Mouse (Mus musculus) CD4-positive helper T cell, adult 2 months (primary cell): ENCODE measurements around the gene Erich4.

Source experiments
- DNase-seq: peaks from one replicate; pipeline ENCODE4 v3.0.0-alpha.2; 2012; ENCODE audit warnings: low read depth, missing footprints, low spot score

Gene Erich4

DNA sequence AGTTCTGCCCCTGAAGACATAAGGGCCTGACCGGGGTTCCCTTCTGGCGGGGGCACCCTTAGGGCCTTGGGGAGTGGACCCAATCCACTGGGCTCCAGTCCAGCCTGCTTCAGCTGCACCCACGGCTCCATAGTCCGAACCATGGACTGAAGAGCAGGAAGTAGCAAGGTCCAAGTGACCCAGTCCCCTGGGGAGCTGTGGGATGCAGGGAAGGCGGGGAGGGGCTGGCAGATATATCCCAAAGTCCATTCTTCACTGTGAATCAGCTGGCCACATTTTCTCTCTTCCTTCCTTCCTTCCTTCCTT is at the start of gene Erich4:
Erich4 (minus strand) TSS at position 187 of the 306 bp plus-strand sequence.
- no peak for DNase-seq

DNA sequence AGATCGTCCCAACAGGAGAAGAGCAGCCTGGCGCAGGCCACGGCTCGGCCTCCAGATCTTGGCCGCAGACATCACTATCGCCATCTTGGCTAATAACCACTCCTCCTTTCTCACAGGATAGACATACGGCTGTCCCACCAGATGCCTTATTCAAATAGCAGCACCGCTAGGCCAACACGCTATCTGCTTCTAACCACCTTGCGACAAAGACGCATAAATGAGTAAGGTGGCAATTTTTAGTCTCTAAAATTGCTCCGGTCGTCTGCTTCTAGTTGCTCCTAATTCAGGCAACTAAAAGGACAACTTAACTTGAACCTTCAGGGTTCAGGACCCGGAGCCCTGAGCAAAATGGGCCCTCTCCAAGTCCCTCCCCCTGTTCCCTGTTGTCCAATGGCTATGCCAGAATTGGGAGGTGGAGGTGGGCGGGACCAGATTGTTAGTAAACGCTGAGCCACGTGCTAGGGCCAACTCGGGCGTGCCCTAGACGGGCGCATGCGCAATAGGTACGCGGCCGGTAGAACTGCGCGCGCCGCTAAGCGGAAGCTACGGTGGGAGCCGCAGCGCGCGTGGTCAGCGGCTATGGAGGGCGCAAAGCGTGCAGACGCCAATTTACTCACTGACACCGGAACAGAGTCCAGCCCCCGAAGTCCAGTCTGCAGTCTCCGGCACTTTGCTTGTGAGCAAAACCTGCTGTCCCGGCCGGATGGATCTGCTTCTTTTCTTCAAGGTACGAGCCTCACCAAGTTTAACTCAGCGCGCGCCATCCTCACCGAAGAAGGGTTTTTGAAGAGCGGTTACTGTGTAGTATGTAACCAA is 43.2 kb upstream of the Erich4 start, which contains the start of the genes Bckdha and Exosc5:
Bckdha (minus strand) TSS at position 325 of the 816 bp plus-strand sequence.
Exosc5 (plus strand) TSS at position 508 of the 816 bp plus-strand sequence.
- DNase-seq = peak; percentile 99

DNA sequence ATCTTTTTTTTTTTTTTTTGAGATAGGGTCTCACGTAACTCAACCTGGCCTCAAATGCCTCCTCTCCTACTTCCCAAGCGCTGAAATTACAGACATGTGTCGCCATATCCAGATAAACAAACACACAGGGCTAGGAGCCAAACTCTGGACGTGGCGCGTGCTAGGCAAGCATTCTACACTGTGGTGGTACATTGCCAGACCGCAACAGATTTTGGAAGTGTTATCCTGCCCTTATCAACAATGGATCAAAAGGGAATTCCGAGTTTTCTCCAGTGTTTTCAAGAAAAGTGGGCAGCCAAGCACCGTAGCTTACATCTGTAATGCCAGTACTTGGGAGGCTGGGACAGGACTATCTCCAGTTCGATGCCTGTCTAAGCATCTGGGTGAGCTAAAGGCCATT is 42.1 kb upstream of the Erich4 start:
- DNase-seq = no peak

DNA sequence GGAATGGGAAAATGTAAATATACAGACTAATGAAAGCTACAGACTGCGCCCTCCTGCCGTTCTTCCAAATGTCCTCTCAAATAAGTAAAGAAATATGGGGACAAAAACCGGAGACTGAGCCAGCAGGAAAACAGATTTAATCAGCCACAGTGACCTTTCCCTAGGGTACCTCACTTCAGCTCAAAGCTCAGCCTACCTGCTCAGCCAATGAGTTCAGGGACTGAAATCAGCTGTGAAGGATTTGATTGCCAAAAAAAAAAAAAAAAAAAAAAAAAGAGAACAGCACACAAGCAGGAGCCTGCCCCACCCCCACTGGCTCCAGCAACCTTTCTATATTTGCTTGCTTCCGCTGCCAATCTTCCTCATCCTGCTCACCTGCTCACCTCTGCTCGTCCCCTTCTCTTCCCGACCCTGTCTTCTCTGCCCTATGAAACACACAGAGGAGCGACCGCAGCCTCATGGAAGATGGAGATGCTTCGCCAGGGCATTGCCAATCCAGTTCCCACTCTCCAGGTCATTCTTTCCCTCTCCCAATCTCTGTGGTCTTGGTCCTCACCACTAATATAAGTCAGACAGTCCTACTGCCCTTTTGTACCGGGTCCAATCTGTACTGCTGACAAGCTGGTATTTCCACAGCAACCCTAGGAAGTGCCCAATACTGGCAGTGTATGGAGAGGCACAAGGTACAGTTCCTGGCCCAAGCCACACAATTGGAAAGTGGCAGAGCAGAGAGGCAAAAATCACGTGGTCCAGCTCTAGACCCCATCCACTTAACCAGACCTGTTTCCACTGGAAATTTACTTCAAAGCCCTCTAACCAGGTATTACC is 40.1 kb upstream of the Erich4 start:
- DNase-seq = no peak

DNA sequence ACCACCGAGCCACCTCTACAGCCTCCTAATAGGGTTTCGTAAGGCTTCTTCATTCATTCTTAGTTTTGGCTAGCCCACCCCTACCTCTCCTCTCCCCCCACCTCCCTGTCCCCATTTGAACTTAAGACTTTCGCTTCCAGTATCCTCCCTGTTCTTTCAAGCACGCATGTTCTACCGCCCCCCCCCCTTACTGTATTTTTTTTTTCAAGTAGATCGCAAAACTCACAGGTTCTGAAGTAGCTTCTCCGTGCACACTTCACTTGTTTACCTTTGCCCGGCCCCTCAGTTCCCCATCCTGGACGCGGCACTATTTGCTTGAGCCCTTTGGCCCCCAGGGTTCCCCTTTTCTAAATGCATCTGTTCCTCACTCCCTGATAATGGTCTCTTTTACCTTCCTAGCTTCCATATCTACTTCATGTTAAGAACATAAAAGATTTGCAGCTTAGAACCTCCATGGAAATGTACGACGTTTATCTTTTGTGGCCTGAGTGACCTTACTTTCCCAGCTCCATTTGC is 36.6 kb upstream of the Erich4 start:
- no peak for DNase-seq

DNA sequence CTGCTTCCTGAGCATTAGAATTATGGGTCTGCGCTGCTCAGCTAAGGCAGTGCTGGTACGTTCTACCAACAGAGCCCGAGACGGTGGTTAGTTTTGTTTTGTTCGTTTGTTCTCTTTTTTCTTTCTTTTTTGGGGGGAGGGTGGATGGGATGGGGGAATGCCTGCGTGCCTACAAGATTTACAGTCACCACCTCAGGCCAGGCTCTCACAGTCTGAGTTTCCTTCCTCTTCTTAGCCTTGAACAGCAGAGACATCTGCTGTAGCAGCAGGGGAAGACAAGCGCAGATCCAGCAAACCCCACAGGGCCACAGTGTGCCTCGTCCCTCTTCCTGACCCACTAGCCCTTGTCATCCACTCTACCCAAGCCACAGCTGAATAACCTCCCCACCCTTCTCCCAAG is 35.6 kb upstream of the Erich4 start:
- DNase-seq = no peak

DNA sequence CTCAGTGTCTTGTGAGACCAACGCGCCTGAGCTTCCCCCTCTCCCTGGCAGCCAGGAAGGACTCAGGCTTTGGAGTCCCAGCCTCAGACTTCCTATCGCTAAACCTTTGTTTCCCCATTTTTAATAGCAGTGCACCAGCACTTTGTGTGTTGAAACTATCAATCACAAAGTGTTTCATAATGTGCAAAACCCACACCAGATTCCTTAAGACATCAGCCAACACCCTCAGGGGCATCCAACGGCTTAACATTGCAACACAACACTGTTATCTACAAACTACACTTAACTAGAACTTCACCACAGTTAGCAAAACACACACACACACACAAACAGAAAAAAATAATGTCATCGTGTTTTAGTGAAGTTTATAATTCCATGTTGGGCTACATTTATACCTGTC is 34.1 kb upstream of the Erich4 start:
- no peak for DNase-seq

DNA sequence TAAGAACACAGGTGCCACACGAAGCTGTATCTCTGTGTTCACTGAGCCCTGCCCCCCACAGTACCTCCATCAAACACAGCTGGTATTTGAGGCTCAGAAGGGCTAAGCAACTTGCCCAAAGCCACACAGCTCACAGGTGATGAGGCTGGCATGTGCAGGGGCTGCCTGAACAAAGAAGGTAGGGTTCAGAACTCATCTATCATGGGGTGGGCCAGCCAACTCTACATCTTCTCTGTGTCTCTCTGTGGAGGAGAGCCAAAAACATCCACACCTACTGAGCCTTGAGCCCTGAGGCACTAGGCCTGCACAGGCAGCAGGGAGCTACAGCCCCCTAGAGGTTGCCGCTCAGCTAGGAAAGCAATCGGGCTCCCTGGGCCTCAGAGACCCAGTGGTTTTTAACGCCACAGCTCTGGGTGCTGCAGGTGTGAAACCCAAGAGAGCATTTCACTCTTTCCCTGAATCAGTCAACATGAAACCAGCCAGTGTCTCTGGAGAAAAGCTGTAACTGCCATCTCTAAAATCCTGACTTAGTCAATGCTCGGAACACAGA is 32.0 kb upstream of the Erich4 start:
- DNase-seq = peak; percentile 66

DNA sequence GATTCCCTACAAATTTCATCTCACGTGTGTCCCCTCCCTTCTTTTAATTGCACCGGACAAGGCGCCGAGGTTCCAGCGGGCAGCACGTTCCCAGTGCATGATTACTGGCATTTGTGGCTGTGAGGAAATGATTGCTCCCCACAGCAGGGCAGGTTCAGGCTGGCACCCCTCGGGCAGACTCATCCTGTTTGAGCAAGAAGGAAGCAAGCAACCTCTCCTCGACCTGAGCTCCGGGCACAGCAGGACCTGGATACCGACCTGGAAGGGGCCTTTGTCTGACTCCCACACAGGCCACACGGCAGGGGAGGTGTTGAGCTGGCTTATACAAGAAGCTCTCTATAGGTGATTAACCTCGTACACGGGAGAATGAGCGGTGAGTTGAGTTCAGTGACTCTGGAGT is 29.4 kb upstream of the Erich4 start:
- no peak for DNase-seq

DNA sequence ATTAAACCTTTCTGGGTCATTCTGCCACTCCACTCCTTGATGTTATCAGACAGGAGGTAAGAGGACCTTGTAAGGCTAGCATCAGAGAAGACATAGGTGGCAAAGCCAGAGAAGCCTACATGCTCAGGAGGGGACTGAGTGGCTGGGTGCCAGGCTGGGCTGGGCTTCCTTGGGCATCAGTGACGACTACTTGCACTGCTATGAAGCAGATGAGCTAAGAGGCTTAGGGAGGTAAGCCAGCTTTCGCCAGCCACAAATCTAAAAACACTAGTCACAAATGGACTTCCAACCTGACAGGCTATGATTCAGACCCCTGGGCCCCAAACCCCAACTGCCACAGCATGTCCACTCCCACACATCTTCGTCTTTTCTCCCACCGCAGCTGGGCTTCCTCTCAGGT is 28.9 kb upstream of the Erich4 start:
- no peak for DNase-seq

DNA sequence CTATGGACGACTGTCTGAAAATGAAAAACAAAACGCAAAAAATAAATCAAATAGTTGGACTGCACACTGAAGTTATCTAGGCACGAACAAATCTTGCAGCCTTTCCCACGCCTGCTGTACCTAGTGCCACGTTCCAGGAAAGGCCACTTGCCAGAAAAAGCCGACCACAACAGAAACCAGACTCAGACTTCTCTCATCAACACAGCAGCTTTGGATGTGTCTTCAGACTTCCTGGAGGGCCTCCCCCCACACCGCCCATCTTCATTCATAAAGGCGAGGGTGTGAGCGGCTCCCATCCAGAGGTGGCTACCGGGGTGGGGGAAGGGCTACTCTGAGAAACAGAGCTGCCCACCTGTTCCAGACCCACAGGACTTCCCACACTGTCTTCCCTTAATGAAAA is 28.4 kb upstream of the Erich4 start:
- DNase-seq = no peak

DNA sequence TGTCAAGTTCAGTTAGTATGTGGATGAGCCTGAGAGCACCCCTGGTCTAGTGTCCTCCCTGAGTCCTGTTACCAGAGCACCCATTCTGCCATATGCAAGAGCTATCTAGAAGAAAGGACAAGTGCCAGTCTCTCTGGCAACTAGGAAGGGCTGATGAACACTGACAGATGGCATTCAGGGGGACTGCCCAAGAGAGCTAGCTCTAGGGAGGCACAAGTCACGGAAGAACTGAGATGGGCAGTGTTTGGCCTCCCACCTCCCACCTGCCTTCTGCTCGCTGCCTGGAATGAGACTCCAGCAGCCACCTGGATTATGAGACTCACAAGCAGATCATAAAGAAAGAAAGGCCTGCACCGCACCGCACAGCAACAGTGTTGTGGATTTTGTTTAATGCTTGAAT is 24.1 kb upstream of the Erich4 start:
- DNase-seq = no peak

DNA sequence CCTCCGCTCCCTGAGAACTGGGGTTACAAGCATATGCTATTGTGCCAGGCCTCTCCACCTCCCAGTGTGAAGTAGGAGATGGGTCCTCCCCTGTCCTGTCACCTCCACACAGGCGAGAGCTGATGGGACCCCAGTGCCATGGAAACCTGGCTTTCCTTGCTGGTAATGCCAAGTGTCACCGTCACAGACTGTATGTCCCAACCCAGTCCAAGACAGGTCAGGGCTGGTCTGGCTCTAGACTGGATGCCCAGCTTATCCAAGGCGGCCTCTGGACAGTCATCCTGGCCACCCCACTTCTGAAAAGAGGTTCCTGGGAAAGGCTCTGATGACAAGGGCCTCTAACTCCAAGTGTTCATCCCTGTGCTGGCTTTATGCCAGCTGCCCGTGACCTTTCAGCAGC is 21.4 kb upstream of the Erich4 start:
- no peak for DNase-seq

DNA sequence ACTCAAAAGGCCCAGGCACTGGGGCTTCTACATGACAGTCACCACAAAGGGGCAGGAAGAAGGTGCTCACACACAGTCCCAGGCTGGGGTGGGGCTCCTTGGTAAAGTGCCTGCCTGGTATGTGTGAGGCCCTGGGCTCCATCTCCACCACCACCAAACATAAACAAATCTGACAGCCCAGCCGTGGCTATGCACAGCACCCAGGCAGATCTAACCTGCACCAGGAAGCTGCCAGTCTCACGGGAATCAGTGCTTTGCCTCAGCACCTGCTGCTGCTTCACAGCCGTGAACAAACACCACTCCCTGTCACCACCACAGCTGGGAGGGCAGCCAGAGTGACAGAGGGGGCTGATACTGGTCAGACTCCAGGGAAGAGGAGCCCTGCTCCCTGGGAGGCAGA is 20.7 kb upstream of the Erich4 start:
- DNase-seq = peak; percentile 40

DNA sequence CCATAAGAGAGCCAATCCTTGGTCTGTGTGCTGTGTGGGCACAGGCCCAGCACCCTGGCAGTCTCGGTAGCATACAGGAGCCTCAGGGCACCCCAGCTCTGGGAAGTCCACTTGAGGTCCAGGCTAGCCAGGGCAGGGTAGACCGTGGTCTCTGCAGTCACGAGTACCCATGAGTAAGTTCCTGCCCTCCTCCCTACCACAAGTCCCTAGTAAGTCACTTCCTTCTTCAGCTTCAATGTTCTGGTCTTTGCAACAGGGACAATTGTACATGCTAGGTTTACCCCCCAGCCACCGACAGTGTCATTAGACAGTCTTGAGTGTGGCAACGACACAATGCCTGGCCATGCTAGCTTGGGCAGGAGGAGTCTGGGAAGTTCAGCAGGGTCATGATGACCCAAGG is 17.0 kb upstream of the Erich4 start:
- no peak for DNase-seq

DNA sequence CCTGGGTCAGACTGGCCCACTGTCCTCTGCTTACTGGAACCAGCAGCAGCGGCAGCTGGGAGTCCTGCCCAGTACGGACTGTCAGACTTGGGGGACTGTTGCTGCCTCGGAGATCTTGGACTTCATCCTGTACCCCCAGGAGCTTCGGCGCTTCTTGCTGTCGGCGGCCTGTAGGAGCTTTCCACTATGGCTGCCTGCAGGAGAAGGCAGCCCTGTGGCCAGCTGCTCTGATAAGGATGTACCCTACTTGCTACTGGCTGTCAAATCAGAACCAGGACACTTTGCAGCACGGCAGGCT is 12.6 kb upstream of the Erich4 start:
- DNase-seq = no peak

DNA sequence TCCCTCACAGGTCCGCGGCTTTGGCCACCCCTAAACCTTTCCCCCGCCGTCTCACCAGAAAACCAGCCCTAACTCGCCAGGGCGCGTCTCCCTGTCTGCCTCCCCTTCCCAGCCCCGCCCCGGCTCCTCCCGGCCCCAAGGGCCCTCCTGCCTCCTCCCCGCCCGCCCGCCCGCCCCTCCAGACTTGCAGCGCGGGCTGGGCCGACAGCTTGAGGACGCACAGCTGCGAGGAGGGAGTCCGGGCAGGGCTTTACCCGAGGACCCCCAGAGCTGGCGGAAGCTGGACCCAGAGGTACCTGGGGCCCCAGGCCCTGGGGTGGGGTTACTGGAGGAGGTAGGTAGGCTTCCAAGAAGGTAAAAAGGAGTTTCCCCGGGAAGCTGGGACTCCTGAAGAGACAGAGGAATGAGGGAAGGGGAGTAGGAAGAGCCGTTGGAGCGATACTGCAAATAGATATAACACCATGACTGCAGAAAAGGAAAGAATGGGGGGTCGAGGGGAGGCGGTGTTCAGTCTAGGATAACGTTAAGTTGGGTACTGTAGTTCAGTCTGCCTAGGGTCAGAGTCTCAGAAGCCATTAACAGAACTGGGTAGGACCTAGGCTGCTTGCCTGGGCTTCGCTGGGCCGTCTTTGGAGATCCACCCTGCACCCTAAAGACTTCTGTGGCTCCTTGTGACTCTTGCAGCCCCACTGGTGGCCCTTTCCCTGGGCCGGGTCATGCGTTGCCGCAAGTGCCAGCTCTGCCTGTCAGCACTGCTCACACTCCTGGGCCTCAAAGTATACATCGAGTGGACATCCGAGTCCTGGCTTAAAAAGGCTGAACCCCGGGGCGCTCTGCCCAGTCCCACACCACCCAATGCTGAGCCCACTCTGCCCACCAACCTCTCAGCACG is 12.0 kb upstream of the Erich4 start:
- DNase-seq = peak; percentile 17

DNA sequence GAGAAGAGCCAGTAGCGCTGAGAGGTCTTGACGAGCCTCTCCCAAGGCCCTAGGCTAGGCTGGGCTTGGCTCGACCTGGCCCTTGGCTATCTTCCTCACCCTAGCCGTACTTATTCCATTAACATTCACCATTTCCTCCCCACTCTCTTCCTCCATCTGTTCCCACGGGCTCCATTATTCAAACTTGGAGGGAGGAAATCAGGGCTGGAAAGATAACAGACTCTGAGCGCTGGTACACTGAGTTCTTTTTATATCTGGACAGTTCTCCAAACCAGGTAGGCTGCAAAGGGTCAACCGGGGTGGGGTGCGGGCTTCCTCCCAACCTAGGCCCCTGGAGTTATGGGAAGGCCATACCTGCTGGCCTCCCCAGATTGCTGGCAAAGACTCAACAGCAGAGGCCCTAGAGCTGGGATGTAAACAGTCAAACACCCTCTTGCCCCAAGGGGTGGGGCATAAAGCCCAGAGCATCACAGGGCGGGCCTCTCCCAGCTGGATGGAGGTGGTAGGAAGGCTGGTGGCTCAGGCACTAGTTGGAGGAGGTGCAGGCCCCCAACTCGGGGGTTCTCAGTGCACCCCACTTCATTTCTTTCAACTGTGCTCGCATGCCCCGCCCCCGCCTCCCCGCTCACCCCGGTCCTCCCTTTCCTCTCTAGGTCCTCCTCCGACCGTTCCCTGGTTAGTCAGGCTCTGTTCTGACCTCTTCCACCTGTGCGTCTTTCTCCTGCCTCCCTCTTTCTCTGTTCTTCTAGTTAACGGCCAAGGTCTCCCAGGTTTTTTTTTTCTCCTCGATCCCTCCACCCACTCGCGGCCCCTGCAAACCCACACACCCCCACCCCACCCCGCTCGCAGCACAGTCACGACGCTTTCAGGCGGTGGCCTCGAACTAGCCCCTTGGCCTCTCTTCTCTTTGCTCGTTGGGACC is 11.1 kb upstream of the Erich4 start, which contains the start of gene B3gnt8:
B3gnt8 (plus strand) TSS at position 146 of the 922 bp plus-strand sequence.
- DNase-seq = peak; percentile 17

DNA sequence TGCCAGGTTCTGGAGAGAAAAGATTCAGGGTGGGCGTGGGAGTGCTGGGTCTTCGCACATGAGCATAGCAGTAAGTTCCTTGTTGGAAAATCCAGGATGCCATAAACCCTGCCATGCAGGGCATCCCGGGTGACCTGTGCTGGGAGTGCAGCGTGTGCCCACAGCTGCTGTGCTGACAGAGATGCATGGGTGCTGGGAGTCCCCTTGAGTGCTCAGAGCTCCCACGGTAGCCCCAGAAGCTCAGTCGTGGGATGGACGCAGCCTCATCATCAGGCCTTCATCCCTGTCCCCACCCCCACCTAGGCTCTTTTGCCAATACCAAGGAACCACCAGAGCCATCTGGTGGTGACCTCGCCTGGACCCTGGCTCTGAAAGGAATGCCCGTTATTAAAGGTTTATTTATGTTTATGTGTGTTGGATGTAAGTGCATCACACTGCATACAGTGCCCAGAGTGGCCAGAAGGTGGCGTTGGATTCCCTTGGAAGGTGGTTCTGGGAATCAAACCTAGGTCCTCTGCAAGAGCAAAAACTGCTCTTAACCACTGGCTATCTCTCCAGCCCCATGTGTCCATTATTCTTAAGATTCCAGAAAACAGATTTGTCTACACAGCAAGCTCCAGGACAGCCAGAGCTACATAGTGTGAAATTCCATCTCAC is 10.0 kb upstream of the Erich4 start:
- DNase-seq = peak; percentile 32

DNA sequence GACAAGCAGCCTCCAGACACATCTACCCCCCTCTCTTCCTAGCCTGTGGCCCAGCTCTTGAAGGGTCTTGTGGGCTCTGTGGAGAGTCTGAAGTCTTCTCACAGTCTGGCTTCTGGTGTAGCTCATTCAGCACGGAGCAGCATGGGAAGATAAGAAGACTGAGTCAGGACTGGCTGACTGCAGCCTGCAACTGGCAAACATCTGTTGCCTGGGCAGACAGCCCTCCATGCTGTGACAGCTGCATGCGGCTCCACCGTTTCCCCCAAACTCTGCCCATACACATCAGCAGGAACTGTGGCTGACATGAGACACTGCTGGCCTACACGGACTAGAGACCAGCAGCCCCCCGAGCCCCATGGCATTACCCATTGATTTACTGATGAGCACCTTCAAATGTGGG is 9.2 kb upstream of the Erich4 start:
- DNase-seq = no peak
